Mouse (Mus musculus) adipocyte (in vitro differentiated cells): ENCODE results near the gene Cct2.

Source experiments
- DNase-seq: peaks from one replicate; pipeline ENCODE4 v3.0.0-alpha.2; 2016; ENCODE audit warnings: low spot score

Gene Cct2

GRCm38 (mm10) chr10:117063254-117064021 lies at the start of gene Cct2:
Gene Cct2 (minus strand): TSS chr10:117063814.
- peak; percentile 96 for DNase-seq

- DNase-seq = no peak
Measured at GRCm38 (mm10) chr10:117112545-117112944, 48.9 kb upstream of the Cct2 start.

GRCm38 (mm10) chr10:117111455-117111854 lies 47.8 kb upstream of the Cct2 start:
- DNase-seq = peak; percentile 37

DNA sequence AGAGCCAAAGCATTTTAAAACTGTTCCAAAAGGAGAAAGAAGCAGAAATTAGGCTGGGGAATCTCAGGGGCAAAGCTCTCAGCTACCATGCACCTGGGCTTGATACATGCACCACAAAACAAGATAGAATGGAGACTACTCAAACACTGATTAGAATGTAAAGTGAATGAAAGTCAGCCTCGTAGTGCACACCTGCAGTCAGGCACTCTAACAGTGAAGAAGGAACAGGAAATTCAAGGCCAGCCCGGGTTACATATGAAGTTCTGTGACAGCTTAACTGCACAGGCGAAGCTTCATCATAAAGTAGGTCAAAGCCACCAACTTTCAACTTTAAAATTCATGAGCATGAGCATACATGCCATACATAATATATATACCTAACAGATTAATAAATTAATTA lies 46.7 kb upstream of the Cct2 start:
- DNase-seq = no peak

GRCm38 (mm10) chr10:117106686-117107085 lies 43.1 kb upstream of the Cct2 start:
- no peak for DNase-seq

- no peak for DNase-seq
Measured at GRCm38 (mm10) chr10:117106244-117106643, 42.6 kb upstream of the Cct2 start.

DNA sequence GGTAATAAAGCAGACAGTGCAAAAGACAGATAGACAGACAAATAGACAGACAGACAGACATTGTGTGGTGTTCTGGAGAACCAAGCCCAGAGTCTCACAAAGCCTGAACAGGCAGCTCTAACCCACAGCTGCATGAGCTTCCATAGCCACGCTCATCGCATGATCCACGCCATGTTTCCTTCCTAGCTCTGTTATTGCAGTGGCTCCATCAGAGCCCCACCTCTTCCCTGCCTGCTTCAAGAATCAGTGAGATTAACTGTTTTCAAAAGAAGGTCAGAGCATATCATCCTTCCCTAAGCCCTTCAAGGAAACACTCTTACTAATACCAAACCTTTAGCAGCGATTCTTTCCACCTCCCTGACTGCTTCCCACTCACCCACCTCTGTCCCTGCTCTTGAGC lies 41.4 kb upstream of the Cct2 start:
- DNase-seq = no peak

GRCm38 (mm10) chr10:117103854-117104598 lies 40.4 kb upstream of the Cct2 start:
- no peak for DNase-seq

- DNase-seq = no peak
Measured at GRCm38 (mm10) chr10:117100175-117100574, 36.6 kb upstream of the Cct2 start.

- no peak for DNase-seq
Measured at GRCm38 (mm10) chr10:117097116-117097698, 33.6 kb upstream of the Cct2 start.

GRCm38 (mm10) chr10:117096096-117096495 lies 32.5 kb upstream of the Cct2 start:
- no peak for DNase-seq

GRCm38 (mm10) chr10:117094504-117095329 lies 31.1 kb upstream of the Cct2 start:
- peak; percentile 12 for DNase-seq

DNA sequence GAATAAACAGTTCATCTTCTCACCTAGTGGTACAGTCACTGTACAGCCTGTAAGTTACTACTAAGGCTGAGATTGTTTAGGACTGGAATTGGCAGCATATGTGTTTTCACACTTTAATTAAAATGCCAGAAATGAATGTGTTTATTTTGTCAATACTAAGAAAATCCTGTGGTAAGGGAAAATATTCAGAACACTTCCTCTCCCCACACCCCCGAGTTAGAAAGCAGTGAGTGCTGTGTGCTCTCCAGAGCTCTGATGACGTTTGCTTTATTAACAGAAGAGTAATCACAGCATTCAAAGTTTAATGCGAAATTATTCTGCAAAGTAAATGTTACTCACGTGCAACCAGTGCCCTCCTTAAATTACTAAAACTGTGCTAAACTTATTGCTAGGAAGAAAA lies 26.0 kb upstream of the Cct2 start:
- no peak for DNase-seq

GRCm38 (mm10) chr10:117081914-117082359 lies 18.3 kb upstream of the Cct2 start:
- no peak for DNase-seq

- DNase-seq = no peak
Measured at GRCm38 (mm10) chr10:117081326-117081725, 17.7 kb upstream of the Cct2 start.

DNA sequence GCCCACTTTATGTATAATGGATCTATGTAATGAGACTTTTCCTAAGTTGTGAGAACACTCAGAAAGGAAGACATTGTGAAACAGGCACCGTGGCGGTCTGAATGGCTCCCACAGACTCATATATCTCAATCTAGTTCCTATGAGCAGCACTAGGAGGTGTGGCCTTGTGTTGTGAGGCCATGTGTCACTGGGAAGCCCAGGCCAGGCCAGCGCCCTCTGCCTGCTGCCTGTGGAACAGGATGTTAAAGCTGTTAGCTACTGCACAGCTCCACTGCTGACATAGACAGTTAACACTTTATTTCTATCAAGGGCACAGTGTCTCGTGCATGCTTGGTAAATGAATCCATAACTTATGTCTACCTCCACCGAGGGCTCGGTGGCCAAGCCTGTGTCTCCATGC lies 14.7 kb upstream of the Cct2 start:
- DNase-seq = peak; percentile 21

- DNase-seq = no peak
Measured at GRCm38 (mm10) chr10:117073176-117073575, 9.6 kb upstream of the Cct2 start.

- no peak for DNase-seq
Measured at GRCm38 (mm10) chr10:117072191-117072888, 8.7 kb upstream of the Cct2 start.

GRCm38 (mm10) chr10:117069109-117069508 lies 5.5 kb upstream of the Cct2 start:
- no peak for DNase-seq

- DNase-seq = no peak
Measured at GRCm38 (mm10) chr10:117064076-117064475, 462 bp upstream of the Cct2 start.

DNA sequence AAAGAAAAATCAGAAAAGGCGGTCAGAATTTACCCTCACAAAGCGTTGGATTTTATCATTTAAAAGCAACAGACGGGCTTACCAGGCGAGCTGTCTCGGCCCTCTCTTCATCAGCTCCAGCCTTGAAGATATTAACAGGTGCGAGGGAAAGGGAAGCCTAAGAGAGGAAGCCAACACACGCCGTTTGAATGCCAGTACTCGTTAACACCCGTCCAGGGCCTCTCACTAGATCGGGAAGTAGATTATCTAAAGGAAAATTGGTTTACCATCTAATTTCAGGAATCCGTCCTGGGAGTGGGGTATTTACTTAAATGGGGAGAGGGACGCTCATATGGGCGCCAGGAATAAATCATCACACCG lies 740 bp downstream of the Cct2 start:
- DNase-seq = no peak

DNA sequence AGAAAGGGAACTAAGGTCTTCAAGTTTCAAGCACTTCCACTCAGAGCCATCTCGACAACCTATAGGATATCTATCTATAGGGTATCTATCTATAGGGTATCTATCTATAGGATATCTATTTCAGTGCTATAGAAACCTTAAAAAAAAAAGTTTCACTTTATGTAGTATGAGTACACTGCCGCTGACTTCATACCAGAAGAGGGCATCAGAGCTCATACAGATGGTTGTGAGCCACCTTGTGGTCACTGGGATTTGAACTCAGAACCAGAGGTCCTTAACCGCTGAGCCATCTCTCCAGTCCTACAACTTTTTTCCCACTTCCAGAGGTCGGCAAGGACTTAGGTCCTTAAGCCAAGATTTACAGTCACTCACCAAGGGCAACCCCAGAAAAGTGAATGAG lies 7.9 kb downstream of the Cct2 start:
- no peak for DNase-seq
